Mouse (Mus musculus) myocyte (in vitro differentiated cells): Measurements from ENCODE around the gene Nipal1.

Experiments used
- MAX ChIP-seq: IDR thresholded peaks from one replicate; pipeline ENCODE4 v1.6.1; 2011; ENCODE audit warnings: low read depth, mild to moderate bottlenecking, control low read depth
- MYOD1 ChIP-seq, 3 experiments: IDR thresholded peaks; one replicate each; pipeline ENCODE4 v1.6.1; 2011; ENCODE audit warnings: control low read depth in 2 of 3, low read depth in 2 of 3, mild to moderate bottlenecking in 2 of 3, moderate library complexity in 1 of 3; ENCODE audit not compliant: insufficient read length in 2 of 3, control insufficient read depth in 1 of 3
- MYOG ChIP-seq, 3 experiments: IDR thresholded peaks; one replicate each; pipeline ENCODE4 v1.6.1; 2011; ENCODE audit warnings: control low read depth in 2 of 3, low read depth in 2 of 3, mild to moderate bottlenecking in 2 of 3; ENCODE audit not compliant: insufficient read length in 2 of 3, control insufficient read depth in 1 of 3, insufficient read depth in 1 of 3
- POLR2A ChIP-seq: IDR thresholded peaks from one replicate; pipeline ENCODE4 v1.6.1; 2011; ENCODE audit warnings: low read depth, mild to moderate bottlenecking, control low read depth, moderate library complexity; ENCODE audit not compliant: insufficient read length
- TCF3 ChIP-seq: IDR thresholded peaks from one replicate; pipeline ENCODE4 v1.6.1; 2011; ENCODE audit warnings: low read depth, control low read depth; ENCODE audit not compliant: insufficient read length

- TF ChIP-seq POLR2A (no peak), MAX (no peak), MYOD1 (IDR thresholded peaks at IDR 0.05; ENCODE audit: control insufficient read depth in 1 of 3, insufficient read length in 2 of 3, low read depth in 2 of 3) (no peak), TCF3 (no peak), MYOG (IDR thresholded peaks at IDR 0.05; ENCODE audit: control insufficient read depth in 1 of 3, insufficient read depth in 1 of 3, insufficient read length in 2 of 3, low read depth in 2 of 3) (no peak)
These were observed 20.8 kb downstream of the Nipal1 start for GRCm38 (mm10) chr5:72668351-72668750.
